Mouse (Mus musculus) cerebellum, adult 11 months (tissue): Measurements from ENCODE around the gene Tbc1d2.
"Not testable (repeated sequence)": the region's sequence is repeated elsewhere in the genome, so short reads cannot be mapped to it uniquely, and the experiment has no call there.

Experiments used
- DNase-seq: peaks from one replicate; pipeline ENCODE4 v3.0.0; 2022

Gene Tbc1d2

DNA sequence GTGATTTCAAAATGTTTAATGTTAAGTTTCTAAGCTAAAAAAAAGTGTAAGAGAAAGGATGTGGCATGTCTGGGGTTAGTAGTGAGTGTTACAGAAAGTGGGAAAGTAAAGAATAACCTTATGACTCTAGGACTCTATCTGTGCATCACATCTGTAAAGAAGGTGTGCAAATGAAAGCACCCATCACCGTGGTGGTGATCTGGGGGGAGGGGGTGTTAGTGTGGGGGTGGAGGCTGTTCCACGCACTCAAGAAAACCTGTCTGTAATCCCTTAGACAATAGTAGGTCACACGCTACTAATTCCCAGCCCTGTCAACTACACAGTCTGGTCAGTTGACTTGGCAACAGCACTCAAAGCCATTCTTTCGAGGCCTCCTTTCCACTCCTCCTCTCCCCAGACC lies 8.7 kb downstream of the Tbc1d2 start:
- DNase-seq: no peak

- DNase-seq: no peak
Observed at GRCm38 (mm10) chr4:46639866-46640265, 10.1 kb downstream of the Tbc1d2 start.

- not testable (repeated sequence) for DNase-seq
Observed at GRCm38 (mm10) chr4:46637250-46637649, 12.8 kb downstream of the Tbc1d2 start.

- no peak for DNase-seq
Observed at GRCm38 (mm10) chr4:46635702-46636430, 14.1 kb downstream of the Tbc1d2 start.

- DNase-seq: no peak
Observed at GRCm38 (mm10) chr4:46634881-46635280, 15.1 kb downstream of the Tbc1d2 start.

DNA sequence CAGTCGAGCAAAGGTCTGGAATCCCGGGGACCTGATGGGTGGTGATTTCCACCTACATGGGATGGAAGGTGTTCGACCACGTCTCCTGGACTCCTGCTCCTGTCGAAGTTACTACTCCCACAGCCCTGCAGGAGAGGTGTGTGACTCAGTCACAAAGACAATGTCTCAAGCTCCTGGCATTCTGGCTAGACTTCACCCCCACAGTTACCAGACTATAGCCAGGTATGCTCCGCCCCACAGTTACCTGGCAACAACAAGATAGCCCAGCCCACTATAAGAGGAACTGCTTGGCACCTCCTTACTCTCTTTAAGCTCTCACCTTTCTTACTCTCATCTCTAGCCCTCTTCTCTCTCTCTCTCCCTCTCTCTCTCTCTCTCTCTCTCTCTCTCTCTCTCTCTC lies 16.4 kb downstream of the Tbc1d2 start:
- DNase-seq: not testable (repeated sequence)

DNA sequence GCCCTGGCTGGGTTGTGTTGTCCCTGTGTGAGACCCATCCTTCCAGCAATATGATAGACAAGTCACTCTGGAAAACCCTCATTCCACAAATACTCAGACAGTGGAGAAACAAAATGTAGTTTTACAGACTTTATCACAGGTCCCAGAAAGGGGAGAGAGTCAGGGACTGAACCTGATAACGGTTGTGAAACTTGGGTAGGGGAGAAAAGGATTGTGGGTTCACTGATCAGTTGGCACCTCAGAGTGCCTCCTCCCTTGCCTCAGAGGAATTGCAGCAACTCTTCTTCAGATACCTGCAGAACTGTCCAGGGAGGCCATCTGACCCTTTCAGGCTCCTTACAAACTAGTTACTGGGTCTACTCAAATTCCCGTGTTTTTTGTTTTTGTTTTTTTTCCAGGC lies 17.5 kb downstream of the Tbc1d2 start:
- no peak for DNase-seq

GRCm38 (mm10) chr4:46630390-46630789 lies 19.6 kb downstream of the Tbc1d2 start:
- no peak for DNase-seq

- DNase-seq: no peak
Observed at GRCm38 (mm10) chr4:46628873-46629272, 21.1 kb downstream of the Tbc1d2 start.

DNA sequence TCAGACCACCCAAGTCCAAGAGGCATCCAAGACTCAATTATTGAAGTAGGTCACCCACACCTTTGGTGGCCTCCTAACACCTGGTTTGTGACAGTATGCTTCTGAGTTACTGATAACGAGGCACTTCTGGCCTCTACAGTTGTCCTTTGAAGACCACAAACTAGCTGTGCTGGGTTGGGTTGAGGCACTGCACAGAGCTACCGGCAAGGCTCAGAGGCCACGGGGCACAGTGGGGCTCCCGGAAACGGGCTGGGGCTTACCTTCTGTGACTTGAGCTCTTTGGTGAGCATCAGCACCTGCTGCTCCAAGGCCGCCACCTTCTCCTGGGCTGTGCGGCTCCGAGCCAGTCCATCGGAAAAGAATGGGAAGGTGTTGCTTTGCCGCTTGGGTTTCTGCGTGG lies 21.9 kb downstream of the Tbc1d2 start:
- DNase-seq: no peak

- DNase-seq: peak; percentile 79
Observed at GRCm38 (mm10) chr4:46625101-46625500, 24.9 kb downstream of the Tbc1d2 start.

GRCm38 (mm10) chr4:46623007-46623406 lies 27.0 kb downstream of the Tbc1d2 start:
- no peak for DNase-seq

- DNase-seq: no peak
Observed at GRCm38 (mm10) chr4:46620946-46621345, 29.1 kb downstream of the Tbc1d2 start.

DNA sequence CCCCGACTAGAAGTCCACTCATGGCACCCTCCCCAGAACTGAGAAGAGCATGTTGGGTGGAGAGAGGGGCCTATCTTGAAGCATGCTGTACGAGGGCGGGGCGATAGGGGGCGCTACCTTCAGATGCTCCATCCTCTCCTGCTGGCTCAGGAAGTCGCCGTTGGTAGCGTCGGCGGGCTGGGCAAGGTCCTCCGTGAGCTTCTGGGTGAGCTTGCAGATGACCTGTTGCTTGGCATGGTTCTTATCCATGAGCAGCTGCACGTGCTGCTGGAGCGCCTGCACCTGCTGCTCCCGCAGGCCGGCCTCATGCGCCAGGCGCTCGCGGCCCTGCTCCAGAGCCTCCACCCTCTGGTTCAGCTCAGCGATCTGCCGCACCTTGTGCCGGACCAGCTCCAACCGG lies 29.7 kb downstream of the Tbc1d2 start:
- DNase-seq: peak; percentile 41

DNA sequence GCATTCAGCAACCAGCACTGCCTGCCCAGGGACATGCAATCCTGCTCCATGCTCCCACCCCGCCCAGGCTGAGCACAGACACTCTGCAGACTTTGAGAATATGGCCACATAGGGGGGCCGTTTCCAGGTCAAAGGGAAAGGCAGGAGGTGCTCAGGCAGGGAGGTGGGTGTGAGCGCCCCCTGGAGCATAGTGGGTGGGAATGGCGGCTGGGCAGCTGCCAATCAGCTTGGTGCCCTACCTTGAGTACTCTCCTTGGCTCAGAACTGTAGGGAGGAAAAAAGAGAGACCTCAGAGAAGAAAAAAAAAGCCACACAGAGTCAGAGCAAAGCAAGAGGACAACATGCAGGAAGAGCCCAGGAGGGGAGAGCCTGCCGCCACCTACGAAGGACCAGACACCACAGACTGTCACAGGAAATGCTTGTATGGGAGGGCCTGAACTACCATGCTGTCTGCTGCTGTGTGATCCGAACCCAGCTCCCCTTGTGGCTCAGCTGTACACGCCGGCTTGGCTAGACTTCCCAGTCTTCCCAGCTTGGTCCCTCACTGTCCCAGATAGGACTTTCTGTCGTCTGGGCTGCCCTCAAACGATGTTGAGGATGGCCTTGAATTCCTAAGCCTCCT lies 31.7 kb downstream of the Tbc1d2 start:
- DNase-seq: no peak

DNA sequence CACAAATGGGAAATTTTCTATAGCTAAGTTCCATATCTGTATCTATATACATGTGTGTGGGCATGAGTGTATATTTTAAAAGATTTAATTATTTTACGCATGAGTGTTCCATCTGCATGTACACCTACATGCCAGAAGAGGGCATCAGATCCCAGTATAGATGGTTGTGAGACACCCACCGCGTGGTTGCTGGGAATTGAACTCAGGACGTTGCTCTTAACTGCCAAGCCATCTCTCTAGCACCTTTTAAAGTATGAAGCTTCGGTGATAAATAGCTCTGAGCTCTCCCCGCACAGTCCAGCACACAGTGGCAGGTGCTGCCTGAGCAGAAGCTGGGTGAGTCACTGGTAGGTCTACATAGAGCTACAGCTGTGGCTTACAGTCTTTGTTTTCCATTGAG lies 32.6 kb downstream of the Tbc1d2 start:
- DNase-seq: no peak

DNA sequence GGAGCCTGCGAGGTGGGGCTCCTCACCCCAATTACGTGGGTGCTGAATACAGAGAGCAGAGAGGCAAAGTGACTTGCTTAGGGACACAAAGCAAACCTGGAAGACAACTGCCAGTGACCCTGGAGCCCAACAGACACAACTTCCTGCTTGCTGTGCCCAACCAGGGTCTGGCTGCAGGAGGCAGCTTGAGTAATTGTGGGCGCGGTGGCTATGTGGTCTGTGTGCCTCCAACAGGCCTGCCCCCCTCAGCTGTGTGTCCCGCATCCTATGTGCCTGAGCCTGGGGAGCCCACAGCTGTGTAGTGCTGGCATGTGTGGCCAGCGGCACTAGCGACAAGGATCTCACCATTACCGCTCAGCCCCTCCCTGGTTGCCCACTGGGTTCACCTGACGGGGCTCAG lies 35.4 kb downstream of the Tbc1d2 start:
- DNase-seq: no peak

- no peak for DNase-seq
Observed at GRCm38 (mm10) chr4:46613618-46614017, 36.4 kb downstream of the Tbc1d2 start.

GRCm38 (mm10) chr4:46611181-46611580 lies 38.8 kb downstream of the Tbc1d2 start:
- DNase-seq: peak; percentile 83

- no peak for DNase-seq
Observed at GRCm38 (mm10) chr4:46607601-46608000, 42.4 kb downstream of the Tbc1d2 start.

DNA sequence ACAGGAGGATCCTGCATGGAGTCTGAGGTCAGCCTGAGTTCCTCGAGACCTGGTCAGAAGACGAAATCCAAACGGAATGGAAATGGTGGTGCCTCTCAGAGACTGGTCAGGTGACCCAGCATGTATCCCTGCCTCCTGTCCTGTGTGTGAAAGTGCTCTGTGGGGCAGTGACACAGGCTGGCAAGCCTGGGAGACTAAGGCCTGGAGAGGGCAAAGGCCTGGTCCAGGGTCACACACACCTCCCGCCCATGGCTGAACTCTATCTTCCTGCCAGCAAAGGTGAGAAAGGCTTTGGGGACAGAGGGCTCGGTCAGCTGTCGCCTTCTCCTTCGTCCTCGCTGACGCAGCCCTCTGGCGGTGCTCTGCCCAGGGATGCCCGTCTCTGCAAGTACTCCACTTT lies 44.6 kb downstream of the Tbc1d2 start:
- no peak for DNase-seq

GRCm38 (mm10) chr4:46602704-46603103 lies 47.3 kb downstream of the Tbc1d2 start:
- DNase-seq: peak; percentile 38

DNA sequence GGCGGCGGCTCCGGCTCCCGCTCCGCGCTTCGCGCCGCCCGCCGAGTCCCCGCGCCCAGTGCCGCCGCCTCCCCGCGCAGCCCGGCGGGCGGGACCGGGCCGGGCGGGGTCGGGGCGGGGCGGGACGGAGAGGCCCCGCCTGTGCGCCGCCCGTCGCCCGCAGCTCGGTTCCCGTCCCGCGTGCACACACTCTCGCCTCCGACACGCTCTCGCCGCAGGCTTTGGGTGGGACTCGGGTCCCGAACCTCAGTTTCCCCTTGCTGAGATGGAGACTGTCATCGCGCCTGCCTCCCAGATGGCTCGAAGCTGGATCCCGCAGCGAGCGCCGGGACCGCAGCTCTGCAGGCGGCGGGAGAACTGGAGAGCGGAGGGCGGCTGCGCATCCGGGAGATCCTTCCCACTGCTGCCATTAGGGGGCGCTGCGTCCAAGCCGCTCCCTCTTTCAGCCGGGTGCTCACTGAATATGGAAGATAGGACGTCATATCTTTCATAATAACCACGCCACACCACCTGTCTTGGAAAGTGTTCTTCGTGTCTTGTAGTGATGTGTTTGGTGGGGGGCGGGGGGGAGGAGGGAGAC lies 48.1 kb downstream of the Tbc1d2 start, which contains the start of gene Coro2a:
Gene Coro2a (minus strand): TSS at position 359 of the 580 bp plus-strand sequence.
- peak; percentile 91 for DNase-seq

GRCm38 (mm10) chr4:46601258-46601843 lies 48.7 kb downstream of the Tbc1d2 start:
- peak; percentile 74 for DNase-seq
